Mouse (Mus musculus) embryonic facial prominence, embryonic 15.5 days (tissue): ENCODE results near the gene Tmem184a. TPM values are rescaled to one million over a fixed set of nuclear protein-coding genes. Genes with fewer than 3 reads are reported as not detected.

Source experiments
- ATAC-seq: fragments of 200-750 bp; cut with Nextera tagmentation; 2 replicates; pipeline ENCODE4 v1.8.0; 2017; ENCODE audit warnings: low read depth, moderate TSS enrichment; ENCODE audit not compliant: insufficient number of reproducible peaks, low FRiP score, low TSS enrichment
- H3K27ac ChIP-seq: fragments of 300-500 bp; sonication (generic); replicated peaks from 2 replicates; pipeline ENCODE4 v1.5.1; 2015; ENCODE audit warnings: mild to moderate bottlenecking, inconsistent platforms
- H3K27me3 ChIP-seq: fragments of 300-500 bp; sonication (generic); 2 replicates; pipeline ENCODE4 v1.6.1; 2015; ENCODE audit warnings: inconsistent platforms
- H3K36me3 ChIP-seq: fragments of 300-500 bp; sonication (generic); 2 replicates; pipeline ENCODE4 v1.6.1; 2015; ENCODE audit warnings: mild to moderate bottlenecking, inconsistent platforms
- H3K4me1 ChIP-seq: fragments of 300-500 bp; sonication (generic); 2 replicates; pipeline ENCODE4 v1.6.1; 2015; ENCODE audit warnings: inconsistent platforms
- H3K4me2 ChIP-seq: fragments of 300-500 bp; sonication (generic); replicated peaks from 2 replicates; pipeline ENCODE4 v1.6.1; 2015; ENCODE audit warnings: mild to moderate bottlenecking, inconsistent platforms
- H3K4me3 ChIP-seq: fragments of 300-500 bp; sonication (generic); replicated peaks from 2 replicates; pipeline ENCODE4 v1.5.1; 2015; ENCODE audit warnings: mild to moderate bottlenecking, inconsistent platforms
- H3K9ac ChIP-seq: fragments of 300-500 bp; sonication (generic); 2 replicates; pipeline ENCODE4 v1.6.1; 2015; ENCODE audit warnings: inconsistent platforms
- H3K9me3 ChIP-seq: fragments of 300-500 bp; sonication (generic); replicated peaks from 2 replicates; pipeline ENCODE4 v1.6.1; 2016; ENCODE audit warnings: inconsistent platforms
- WGBS: fragments of 180-500 bp; shearing (Covaris S2); methylation state at CpG from one replicate; pipeline ENCODE4 v1.1.7; 2015; 5-methylcytosine and 5-hydroxymethylcytosine counted together
- polyA plus RNA-seq: library from polyadenylated mRNA; unstranded; fragments of >200 nt; fragmentation: Nextera tagmentation; extraction: Ambion mirVana; gene quantifications from 2 replicates; pipeline ENCODE4 v1.2.1, GENCODE M21; 2015

Gene Tmem184a
- polyA plus RNA-seq, 1 experiment from 2014 or later: 10.7 TPM

- H3K27me3 ChIP-seq: no peaks in the 10 kb centered on the region
- peak within 1 kb of the TSS; percentile 81 for H3K4me2 ChIP-seq
- H3K36me3 ChIP-seq: peaks cover 28% of the 10 kb centered on the region
- under 1% methylated on average over 43 of the region's 43 CpGs for WGBS
- H3K27ac ChIP-seq: peak within 1 kb of the TSS; percentile 52
- H3K9me3 ChIP-seq: no peaks in the 10 kb centered on the region
- H3K9ac ChIP-seq: peak within 1 kb of the TSS; percentile 53
- H3K4me3 ChIP-seq: peak within 1 kb of the TSS; percentile 60
- ATAC-seq: peak; percentile 68
- peaks cover 12% of the 10 kb centered on the region for H3K4me1 ChIP-seq
These were observed 6.8 kb upstream of the Tmem184a start, which contains the start of the genes Gm26938 and Psmg3 for GRCm38 (mm10) chr5:139826357-139827055. TSS of gene Gm26938 (minus strand) at chr5:139826407. TSS of gene Psmg3 (minus strand) at chr5:139826885.

- Histone ChIP-seq H3K4me1 (peaks cover 12% of the 10 kb centered on the region), H3K27ac (no peak overlapping the region), H3K4me3 (peak overlapping the region; percentile 60), H3K9ac (peak overlapping the region; percentile 53), H3K36me3 (peaks cover 28% of the 10 kb centered on the region), H3K4me2 (peak overlapping the region; percentile 81), H3K9me3 (no peaks in the 10 kb centered on the region), H3K27me3 (no peaks in the 10 kb centered on the region)
- no peak for ATAC-seq
- WGBS: 39% methylated on average over 11 of the region's 11 CpGs
These were observed 6.2 kb upstream of the Tmem184a start for GRCm38 (mm10) chr5:139825947-139826346.

GRCm38 (mm10) chr5:139824531-139824930 lies 4.8 kb upstream of the Tmem184a start:
- H3K36me3 ChIP-seq: peaks cover 28% of the 10 kb centered on the region
- 88% methylated on average over 10 of the region's 10 CpGs for WGBS
- H3K27me3 ChIP-seq: no peaks in the 10 kb centered on the region
- no peak overlapping the region for H3K9ac ChIP-seq
- no peak overlapping the region for H3K27ac ChIP-seq
- H3K4me3 ChIP-seq: no peak overlapping the region
- no peak for ATAC-seq
- H3K4me1 ChIP-seq: peaks cover 12% of the 10 kb centered on the region
- no peaks in the 10 kb centered on the region for H3K9me3 ChIP-seq
- no peak overlapping the region for H3K4me2 ChIP-seq

GRCm38 (mm10) chr5:139821466-139822459 lies 2.0 kb upstream of the Tmem184a start:
- no peaks in the 10 kb centered on the region for H3K27me3 ChIP-seq
- no peak overlapping the region for H3K4me2 ChIP-seq
- ATAC-seq: no peak
- no peak overlapping the region for H3K9ac ChIP-seq
- H3K4me3 ChIP-seq: no peak overlapping the region
- H3K9me3 ChIP-seq: no peaks in the 10 kb centered on the region
- peaks cover 12% of the 10 kb centered on the region for H3K4me1 ChIP-seq
- H3K27ac ChIP-seq: peak overlapping the region; percentile 41; the same call in 1 of the 2 replicates
- WGBS: 63% methylated on average over 12 of the region's 12 CpGs
- peaks cover 28% of the 10 kb centered on the region for H3K36me3 ChIP-seq

- Histone ChIP-seq H3K9ac (no peak overlapping the region), H3K4me1 (no peaks in the 10 kb centered on the region), H3K4me3 (no peak overlapping the region), H3K4me2 (no peak overlapping the region), H3K27me3 (peaks cover 8% of the 10 kb centered on the region), H3K36me3 (peaks cover 23% of the 10 kb centered on the region), H3K9me3 (no peaks in the 10 kb centered on the region), H3K27ac (no peak overlapping the region)
- ATAC-seq: no peak
- 45% methylated on average over 4 of the region's 4 CpGs for WGBS
These were observed 916 bp downstream of the Tmem184a start for GRCm38 (mm10) chr5:139818801-139819200.

GRCm38 (mm10) chr5:139818056-139818455 lies 1.7 kb downstream of the Tmem184a start:
- Histone ChIP-seq H3K9me3 (no peaks in the 10 kb centered on the region), H3K4me1 (no peaks in the 10 kb centered on the region), H3K27me3 (peaks cover 12% of the 10 kb centered on the region), H3K27ac (no peak overlapping the region), H3K4me3 (no peak overlapping the region), H3K9ac (no peak overlapping the region), H3K36me3 (peaks cover 15% of the 10 kb centered on the region), H3K4me2 (no peak overlapping the region)
- 85% methylated on average over 3 of the region's 3 CpGs for WGBS
- ATAC-seq: no peak

- no peaks in the 10 kb centered on the region for H3K9me3 ChIP-seq
- no peak overlapping the region for H3K9ac ChIP-seq
- H3K27ac ChIP-seq: no peak overlapping the region
- H3K4me3 ChIP-seq: no peak overlapping the region
- H3K4me2 ChIP-seq: no peak overlapping the region
- H3K4me1 ChIP-seq: no peaks in the 10 kb centered on the region
- H3K27me3 ChIP-seq: peaks cover 17% of the 10 kb centered on the region
- peaks cover 7% of the 10 kb centered on the region for H3K36me3 ChIP-seq
- no peak for ATAC-seq
- 9% methylated on average over 1 of the region's 1 CpGs for WGBS
These were observed 2.4 kb downstream of the Tmem184a start for GRCm38 (mm10) chr5:139817292-139817691.

- no peak overlapping the region for H3K4me3 ChIP-seq
- H3K9me3 ChIP-seq: no peaks in the 10 kb centered on the region
- no peak for ATAC-seq
- H3K4me2 ChIP-seq: no peak overlapping the region
- no peak overlapping the region for H3K27ac ChIP-seq
- H3K36me3 ChIP-seq: no peaks in the 10 kb centered on the region
- no peaks in the 10 kb centered on the region for H3K4me1 ChIP-seq
- H3K9ac ChIP-seq: no peak overlapping the region
- H3K27me3 ChIP-seq: peaks cover 17% of the 10 kb centered on the region
These were observed 3.3 kb downstream of the Tmem184a start for GRCm38 (mm10) chr5:139816445-139816844.

- Histone ChIP-seq H3K27ac (no peak overlapping the region), H3K4me1 (no peaks in the 10 kb centered on the region), H3K4me3 (no peak overlapping the region), H3K9me3 (no peaks in the 10 kb centered on the region), H3K36me3 (no peaks in the 10 kb centered on the region), H3K9ac (no peak overlapping the region), H3K4me2 (no peak overlapping the region), H3K27me3 (peaks cover 17% of the 10 kb centered on the region)
- ATAC-seq: no peak
- WGBS: 78% methylated on average over 6 of the region's 6 CpGs
These were observed 3.8 kb downstream of the Tmem184a start for GRCm38 (mm10) chr5:139815964-139816363.

GRCm38 (mm10) chr5:139813963-139814381 lies 5.7 kb downstream of the Tmem184a start:
- WGBS: 6% methylated on average over 13 of the region's 13 CpGs
- H3K9me3 ChIP-seq: no peaks in the 10 kb centered on the region
- H3K4me1 ChIP-seq: no peaks in the 10 kb centered on the region
- peak overlapping the region; percentile 22; the same call in 1 of the 2 replicates for H3K4me3 ChIP-seq
- H3K27ac ChIP-seq: no peak overlapping the region
- H3K36me3 ChIP-seq: no peaks in the 10 kb centered on the region
- H3K9ac ChIP-seq: no peak overlapping the region
- peaks cover 17% of the 10 kb centered on the region for H3K27me3 ChIP-seq
- H3K4me2 ChIP-seq: peak overlapping the region; percentile 27
- peak; percentile 55 for ATAC-seq

- no peak for ATAC-seq
- no peak overlapping the region for H3K4me2 ChIP-seq
- H3K36me3 ChIP-seq: no peaks in the 10 kb centered on the region
- H3K27ac ChIP-seq: no peak overlapping the region
- no peaks in the 10 kb centered on the region for H3K4me1 ChIP-seq
- 34% methylated on average over 10 of the region's 10 CpGs for whole genome bisulfite sequencing
- H3K9me3 ChIP-seq: no peaks in the 10 kb centered on the region
- no peak overlapping the region for H3K9ac ChIP-seq
- H3K27me3 ChIP-seq: peaks cover 17% of the 10 kb centered on the region
- H3K4me3 ChIP-seq: no peak overlapping the region
These were observed 6.6 kb downstream of the Tmem184a start for GRCm38 (mm10) chr5:139813126-139813490.
